ENCODE assay signal across 10 mouse cellular contexts in genomic region chr10:4405511-4405910, GRCm38 (mm10). TPM values are rescaled to one million over a fixed set of nuclear protein-coding genes. Genes with fewer than 3 reads are reported as not detected.
A peak's percentile ranks its signal among the peaks of the same experiment; 100 is the strongest.
DNase-seq lines count a peak whose midpoint lies in the region; ATAC-seq lines count a peak whose summit lies in the region.
"Had no signal": no experiment of that assay in that cellular context is flagged by ENCODE, and none has a peak within 500 bp of the region (broad histone marks: within the 10 kb centered on the region; RNA-seq: fewer than 3 reads in every experiment).

No protein-coding gene starts in this region.

- H3K4me1 ChIP-seq in forebrain, embryonic 13.5 days = no peaks in the 10 kb centered on the region
- H3K4me1 ChIP-seq in forebrain, embryonic 11.5 days (replicated peaks; ENCODE audit: control insufficient read depth, insufficient read depth, low read length) = no peaks in the 10 kb centered on the region
- no peaks in the 10 kb centered on the region for H3K4me1 ChIP-seq in lung, embryonic 15.5 days
- H3K4me1 ChIP-seq in intestine, embryonic 15.5 days (replicated peaks) = no peaks in the 10 kb centered on the region
- H3K4me1 ChIP-seq in midbrain, embryonic 15.5 days = no peaks in the 10 kb centered on the region
- H3K4me1 ChIP-seq: limb, embryonic 12.5 days had no signal

- intact Hi-C loops in left cerebral cortex, postnatal 4 days (cut with DNase I) = loop anchor here (5.0 kb wide), 1 partner anchor 757 kb away; no protein-coding TSS in a partner anchor

- H3K9me3 ChIP-seq in forebrain, embryonic 13.5 days (replicated peaks) = no peaks in the 10 kb centered on the region
- no peaks in the 10 kb centered on the region for H3K9me3 ChIP-seq in forebrain, embryonic 11.5 days (ENCODE audit: control insufficient read depth, low read length)
- no peaks in the 10 kb centered on the region for H3K9me3 ChIP-seq in lung, embryonic 15.5 days
- no peaks in the 10 kb centered on the region for H3K9me3 ChIP-seq in intestine, embryonic 15.5 days
- H3K9me3 ChIP-seq in midbrain, embryonic 15.5 days = no peaks in the 10 kb centered on the region
- H3K9me3 ChIP-seq: hindbrain, embryonic 10.5 days; limb, embryonic 12.5 days had no signal

- no peak overlapping the region for H3K27ac ChIP-seq in forebrain, embryonic 13.5 days
- no peak overlapping the region for H3K27ac ChIP-seq in forebrain, embryonic 11.5 days (ENCODE audit: low read depth, low read length)
- H3K27ac ChIP-seq in lung, embryonic 15.5 days = peak overlapping the region; percentile 9; the same call in 1 of the 2 replicates
- no peak overlapping the region for H3K27ac ChIP-seq in intestine, embryonic 15.5 days
- H3K27ac ChIP-seq in midbrain, embryonic 15.5 days = no peak overlapping the region
- H3K27ac ChIP-seq: hindbrain, embryonic 10.5 days; limb, embryonic 12.5 days had no signal

- H3K4me3 ChIP-seq in forebrain, embryonic 13.5 days = no peak overlapping the region
- no peak overlapping the region for H3K4me3 ChIP-seq in forebrain, embryonic 11.5 days (ENCODE audit: low read depth, low read length)
- no peak overlapping the region for H3K4me3 ChIP-seq in lung, embryonic 15.5 days
- no peak overlapping the region for H3K4me3 ChIP-seq in intestine, embryonic 15.5 days (replicated peaks)
- H3K4me3 ChIP-seq in midbrain, embryonic 15.5 days = no peak overlapping the region
- H3K4me3 ChIP-seq: hindbrain, embryonic 10.5 days; limb, embryonic 12.5 days had no signal

- no peak for DNase-seq in forebrain, embryonic 11.5 days (ENCODE audit: low spot score)
- DNase-seq in lung, postnatal 10 days = no peak
- no peak for DNase-seq in left cerebral cortex, postnatal 4 days

- H3K36me3 ChIP-seq in forebrain, embryonic 13.5 days (ENCODE audit: poor library complexity, severe bottlenecking) = peaks cover 61% of the 10 kb centered on the region
- H3K36me3 ChIP-seq in forebrain, embryonic 11.5 days (ENCODE audit: control insufficient read depth, insufficient read depth, low read length) = peaks cover 3% of the 10 kb centered on the region; the same call in 1 of the 2 replicates
- peaks cover 41% of the 10 kb centered on the region for H3K36me3 ChIP-seq in lung, embryonic 15.5 days
- H3K36me3 ChIP-seq in intestine, embryonic 15.5 days = peaks cover 23% of the 10 kb centered on the region
- peaks cover 7% of the 10 kb centered on the region for H3K36me3 ChIP-seq in midbrain, embryonic 15.5 days (replicated peaks)

- no peaks in the 10 kb centered on the region for H3K27me3 ChIP-seq in forebrain, embryonic 13.5 days
- H3K27me3 ChIP-seq in forebrain, embryonic 11.5 days (ENCODE audit: control insufficient read depth, insufficient read depth, low read length) = no peaks in the 10 kb centered on the region
- no peaks in the 10 kb centered on the region for H3K27me3 ChIP-seq in lung, embryonic 15.5 days
- no peaks in the 10 kb centered on the region for H3K27me3 ChIP-seq in intestine, embryonic 15.5 days (replicated peaks)
- no peaks in the 10 kb centered on the region for H3K27me3 ChIP-seq in midbrain, embryonic 15.5 days (replicated peaks)
- H3K27me3 ChIP-seq: limb, embryonic 12.5 days had no signal

- ATAC-seq in forebrain, embryonic 13.5 days = peak; percentile 3; the same call in 1 of the 2 replicates
- ATAC-seq in forebrain, embryonic 11.5 days (replicated peaks; ENCODE audit: low FRiP score) = no peak
- ATAC-seq in lung, embryonic 15.5 days (ENCODE audit: borderline replicate concordance, extremely low read depth, low FRiP score, low TSS enrichment) = no peak
- ATAC-seq in intestine, embryonic 15.5 days = peak; percentile 84
- peak; percentile 18; the same call in 1 of the 2 replicates for ATAC-seq in midbrain, embryonic 15.5 days (replicated peaks)
- no peak for ATAC-seq in frontal cortex, adult (ENCODE audit: low TSS enrichment)

- no peak overlapping the region for H3K9ac ChIP-seq in forebrain, embryonic 13.5 days
- H3K9ac ChIP-seq in forebrain, embryonic 11.5 days (ENCODE audit: low read length) = no peak overlapping the region
- no peak overlapping the region for H3K9ac ChIP-seq in lung, embryonic 15.5 days
- H3K9ac ChIP-seq in intestine, embryonic 15.5 days = no peak overlapping the region
- H3K9ac ChIP-seq in midbrain, embryonic 15.5 days = no peak overlapping the region
- H3K9ac ChIP-seq: limb, embryonic 12.5 days had no signal

- H3K4me2 ChIP-seq in forebrain, embryonic 13.5 days = no peak overlapping the region
- no peak overlapping the region for H3K4me2 ChIP-seq in forebrain, embryonic 11.5 days (ENCODE audit: low read depth, low read length, severe bottlenecking)
- no peak overlapping the region for H3K4me2 ChIP-seq in lung, embryonic 15.5 days
- H3K4me2 ChIP-seq in intestine, embryonic 15.5 days (replicated peaks) = no peak overlapping the region
- H3K4me2 ChIP-seq in midbrain, embryonic 15.5 days = no peak overlapping the region
- H3K4me2 ChIP-seq: limb, embryonic 12.5 days had no signal

- WGBS in forebrain, embryonic 13.5 days = 92% methylated on average over 5 of the region's 5 CpGs
- 92% methylated on average over 5 of the region's 5 CpGs for WGBS in forebrain, embryonic 11.5 days
- WGBS in lung, embryonic 15.5 days = 69% methylated on average over 5 of the region's 5 CpGs
- 66% methylated on average over 5 of the region's 5 CpGs for WGBS in intestine, embryonic 15.5 days
- 89% methylated on average over 5 of the region's 5 CpGs for WGBS in midbrain, embryonic 15.5 days

RNA-seq across cellular contexts. Expression of gene Zbtb2, which starts 17.6 kb away (rescaled TPM):
- 17.6 and 19.0 TPM in 2 replicates for polyA plus RNA-seq in forebrain, embryonic 13.5 days (2015; fragmentation: Nextera tagmentation; extraction: Ambion mirVana)
- 21.2 and 21.8 TPM in 2 replicates for polyA plus RNA-seq in forebrain, embryonic 11.5 days (2014; fragmentation: Nextera tagmentation; extraction: Ambion mirVana)
- polyA plus RNA-seq in lung, embryonic 15.5 days (2015; fragmentation: Nextera tagmentation; extraction: Ambion mirVana) = 15.5 and 16.6 TPM in 2 replicates
- polyA plus RNA-seq in intestine, embryonic 15.5 days (2015; fragmentation: Nextera tagmentation; extraction: Ambion mirVana) = 11.7 and 12.0 TPM in 2 replicates
- 16.5 and 16.6 TPM in 2 replicates for polyA plus RNA-seq in midbrain, embryonic 15.5 days (2015; fragmentation: Nextera tagmentation; extraction: Ambion mirVana)
- total RNA-seq in left cerebral cortex, postnatal 4 days (2021) = 10 to 100 TPM; 13.7 to 14.3 TPM

RNA-seq across cellular contexts. Expression of gene Rmnd1, which starts 26.7 kb away (rescaled TPM):
- 49.8 and 51.4 TPM in 2 replicates for polyA plus RNA-seq in forebrain, embryonic 13.5 days (2015; fragmentation: Nextera tagmentation; extraction: Ambion mirVana)
- polyA plus RNA-seq in forebrain, embryonic 11.5 days (2014; fragmentation: Nextera tagmentation; extraction: Ambion mirVana) = 52.5 and 67.0 TPM in 2 replicates
- polyA plus RNA-seq in lung, embryonic 15.5 days (2015; fragmentation: Nextera tagmentation; extraction: Ambion mirVana) = 41.6 and 47.9 TPM in 2 replicates
- polyA plus RNA-seq in intestine, embryonic 15.5 days (2015; fragmentation: Nextera tagmentation; extraction: Ambion mirVana) = 44.9 and 50.1 TPM in 2 replicates
- polyA plus RNA-seq in midbrain, embryonic 15.5 days (2015; fragmentation: Nextera tagmentation; extraction: Ambion mirVana) = 51.4 and 51.6 TPM in 2 replicates
- total RNA-seq in left cerebral cortex, postnatal 4 days (2021) = 10 to 100 TPM; 25.2 to 29.7 TPM

RNA-seq across cellular contexts. Expression of gene Armt1, which starts 26.8 kb away (rescaled TPM):
- 19.1 and 19.2 TPM in 2 replicates for polyA plus RNA-seq in forebrain, embryonic 13.5 days (2015; fragmentation: Nextera tagmentation; extraction: Ambion mirVana)
- 27.6 and 32.6 TPM in 2 replicates for polyA plus RNA-seq in forebrain, embryonic 11.5 days (2014; fragmentation: Nextera tagmentation; extraction: Ambion mirVana)
- 19.0 and 19.5 TPM in 2 replicates for polyA plus RNA-seq in lung, embryonic 15.5 days (2015; fragmentation: Nextera tagmentation; extraction: Ambion mirVana)
- 16.4 and 16.6 TPM in 2 replicates for polyA plus RNA-seq in intestine, embryonic 15.5 days (2015; fragmentation: Nextera tagmentation; extraction: Ambion mirVana)
- 11.4 and 11.8 TPM in 2 replicates for polyA plus RNA-seq in midbrain, embryonic 15.5 days (2015; fragmentation: Nextera tagmentation; extraction: Ambion mirVana)
- 10 to 100 TPM in 1 of 2 experiments, 1 to 10 TPM in 1; 9.9 to 10.8 TPM for total RNA-seq in left cerebral cortex, postnatal 4 days (2021)

Comparison
In these comparisons a context has a peak if more than half of its experiments do, and no peak if none do; other contexts are left out.
1. ATAC-seq: peak in forebrain, embryonic 13.5 days (single experiment), intestine, embryonic 15.5 days (single experiment) and midbrain, embryonic 15.5 days (single experiment); none in forebrain, embryonic 11.5 days (single experiment), lung, embryonic 15.5 days (single experiment) and frontal cortex, adult (single experiment).